Mouse (Mus musculus): ENCODE data around the gene BC035947.

DNA sequence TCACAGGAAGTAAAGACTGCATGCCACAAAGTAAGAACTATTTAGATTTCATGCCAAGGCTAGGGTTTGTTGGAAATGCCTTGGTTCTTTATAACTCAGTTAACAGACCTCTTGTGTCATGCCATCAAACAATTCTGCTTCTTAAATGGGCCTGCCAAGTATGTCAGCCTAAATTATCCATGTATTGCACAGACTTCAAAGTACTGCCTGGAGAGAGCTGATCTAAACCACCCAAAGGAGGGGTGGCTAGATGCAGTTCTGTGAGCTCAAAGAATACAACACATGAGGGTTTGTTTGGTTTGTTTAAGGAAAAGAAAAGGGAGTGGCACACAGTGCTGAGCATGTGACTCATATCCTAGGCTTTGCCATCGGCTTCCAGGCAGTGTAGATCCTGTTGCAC, 63.9 kb downstream of the BC035947 start:
- no peak for TF ChIP-seq CTCF (IDR thresholded peaks at IDR 0.05; ENCODE audit: borderline replicate concordance, insufficient read depth, low read depth, low read length)
- TF ChIP-seq POLR2A (IDR thresholded peaks at IDR 0.05; ENCODE audit: borderline replicate concordance, insufficient read depth, low read length): no peak
